Mouse (Mus musculus): ENCODE measurements around the gene Il5.

Gene Il5

DNA sequence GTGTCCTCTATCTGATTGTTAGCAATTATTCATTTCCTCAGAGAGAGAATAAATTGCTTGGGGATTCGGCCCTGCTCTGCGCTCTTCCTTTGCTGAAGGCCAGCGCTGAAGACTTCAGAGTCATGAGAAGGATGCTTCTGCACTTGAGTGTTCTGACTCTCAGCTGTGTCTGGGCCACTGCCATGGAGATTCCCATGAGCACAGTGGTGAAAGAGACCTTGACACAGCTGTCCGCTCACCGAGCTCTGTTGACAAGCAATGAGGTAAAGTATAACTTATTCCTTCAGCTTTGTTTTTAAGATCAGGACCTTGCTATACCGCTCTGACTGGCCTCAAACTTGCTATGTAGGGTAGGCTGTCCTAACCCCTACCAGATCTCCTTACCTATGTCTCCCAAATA is at the start of gene Il5:
Gene Il5, plus strand, starts transcription at position 80 of the 400 bp plus-strand sequence.
- DNase-seq (ENCODE audit: low read depth, low spot score): no peak

DNA sequence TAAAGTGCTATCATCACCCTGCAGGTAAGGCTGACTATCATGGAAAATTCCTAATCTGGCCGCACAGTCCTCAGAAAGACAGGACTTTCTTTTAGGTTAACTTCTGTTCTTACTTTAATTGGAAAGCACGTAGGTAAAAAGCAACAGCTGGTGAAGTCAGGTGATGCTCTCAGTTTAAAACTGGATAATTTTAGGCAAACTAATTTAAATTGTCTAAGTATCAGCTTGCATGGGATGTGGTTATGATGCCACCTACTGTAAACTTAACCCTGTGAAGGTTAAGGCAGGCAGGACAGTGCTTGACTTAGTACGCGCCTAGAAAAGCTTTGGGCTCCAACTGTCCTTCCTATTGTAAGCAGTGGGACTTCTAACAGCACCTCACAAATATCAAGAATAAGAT is 49.2 kb upstream of the Il5 start:
- no peak for DNase-seq (ENCODE audit: low read depth, low spot score)

DNA sequence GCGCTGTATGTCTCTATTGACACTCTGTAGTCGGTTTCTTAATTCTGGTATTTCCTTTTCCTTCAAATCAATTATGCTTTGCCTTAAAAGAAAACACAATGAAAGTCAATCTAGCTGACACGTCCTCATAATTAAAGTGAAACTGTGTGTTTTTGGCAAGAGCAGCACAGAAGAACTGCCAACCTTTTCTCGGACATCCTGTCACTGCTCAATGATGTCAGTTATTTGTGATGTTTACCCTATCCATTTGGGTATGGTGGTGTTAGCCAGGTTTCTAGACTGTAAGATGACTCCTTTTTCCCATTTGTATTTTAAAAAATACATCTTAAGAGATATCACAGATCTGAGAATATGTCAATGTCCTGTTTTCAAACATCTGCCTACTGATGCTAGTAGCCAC is 40.5 kb upstream of the Il5 start:
- DNase-seq (ENCODE audit: low read depth, low spot score): no peak

DNA sequence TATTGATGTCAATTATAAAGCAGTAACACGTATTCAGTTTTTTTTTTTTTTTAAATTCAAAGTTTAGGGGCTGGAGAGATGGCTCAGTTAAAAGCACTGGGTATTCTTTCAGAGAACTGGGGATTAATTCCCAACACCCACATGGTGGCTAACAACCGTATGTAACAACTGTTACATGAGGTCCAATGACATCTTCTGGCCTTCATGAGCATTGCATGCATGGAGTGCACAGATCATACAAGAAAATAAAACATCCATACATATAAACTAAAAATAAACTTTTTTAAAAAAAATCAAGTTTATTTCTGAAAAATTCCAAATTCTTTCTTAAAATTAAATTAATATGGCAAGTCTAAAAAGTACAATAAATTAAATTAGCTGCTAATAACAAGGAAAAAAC is 38.9 kb upstream of the Il5 start:
- peak; percentile 15 for DNase-seq (ENCODE audit: low read depth, low spot score)

DNA sequence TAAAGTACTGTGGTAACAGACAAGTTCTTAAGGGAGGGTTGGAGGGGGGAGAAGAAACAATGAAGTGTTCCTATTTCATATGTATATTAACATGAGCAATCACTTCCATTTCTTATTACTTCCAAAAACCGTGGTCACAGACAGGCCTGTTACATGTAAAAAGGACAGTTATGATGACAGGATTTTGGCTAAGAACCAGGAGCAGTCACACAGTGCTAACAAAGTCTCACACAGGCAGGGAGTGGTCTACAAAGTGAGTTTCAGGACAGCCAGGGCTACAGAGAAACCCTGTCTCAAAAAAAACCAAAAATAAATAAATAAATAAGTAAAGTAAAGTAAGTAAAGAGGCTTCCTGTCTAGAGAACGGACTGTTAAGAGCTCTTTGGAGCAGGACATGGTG is 38.4 kb upstream of the Il5 start:
- peak; percentile 42 for DNase-seq (ENCODE audit: low read depth, low spot score)

DNA sequence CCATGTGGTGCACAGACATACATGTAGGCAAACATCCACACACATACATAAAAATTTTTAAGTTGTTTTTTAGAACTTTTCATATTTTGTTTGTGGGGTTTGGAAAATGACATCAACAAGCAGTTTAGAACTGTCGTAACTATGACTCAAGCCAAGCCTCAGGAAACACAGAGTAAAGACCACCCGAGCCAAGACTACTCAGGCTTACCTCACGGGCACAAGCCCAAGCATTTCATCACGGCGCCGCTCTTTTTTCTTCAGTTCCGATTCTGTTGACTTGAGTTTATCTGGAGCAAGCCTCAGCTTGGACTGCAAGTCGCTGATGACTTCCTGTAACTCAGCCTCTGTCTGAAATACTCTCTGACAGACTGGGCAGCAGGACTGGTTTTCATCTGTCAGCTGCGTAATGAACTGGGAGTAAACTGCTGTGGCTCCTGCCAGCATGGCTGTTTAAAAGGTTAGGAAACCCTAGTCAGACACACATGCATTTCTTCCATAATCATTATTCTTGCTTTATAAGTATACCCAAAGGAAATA is 37.5 kb upstream of the Il5 start:
- DNase-seq (ENCODE audit: low read depth, low spot score): no peak

DNA sequence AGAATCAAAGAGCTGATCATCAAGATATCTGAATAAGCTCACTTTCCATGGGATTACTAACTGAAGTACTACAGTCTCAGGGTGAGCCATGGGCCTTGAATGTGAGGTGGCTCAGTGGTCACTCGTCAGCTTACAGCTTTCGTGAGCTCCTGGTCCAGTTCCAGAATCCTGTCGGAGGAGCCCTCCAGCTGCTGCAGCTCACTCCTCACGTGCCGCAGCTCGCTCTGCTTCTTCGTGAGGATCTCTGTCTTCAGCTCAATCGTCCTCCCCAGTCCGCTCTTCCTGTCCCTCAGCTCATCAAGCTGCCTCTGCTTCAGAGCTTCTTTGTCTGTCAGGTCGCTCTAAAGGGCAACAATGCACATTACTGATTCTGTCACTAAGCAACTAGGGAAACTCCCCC is 28.6 kb upstream of the Il5 start:
- no peak for DNase-seq (ENCODE audit: low read depth, low spot score)

DNA sequence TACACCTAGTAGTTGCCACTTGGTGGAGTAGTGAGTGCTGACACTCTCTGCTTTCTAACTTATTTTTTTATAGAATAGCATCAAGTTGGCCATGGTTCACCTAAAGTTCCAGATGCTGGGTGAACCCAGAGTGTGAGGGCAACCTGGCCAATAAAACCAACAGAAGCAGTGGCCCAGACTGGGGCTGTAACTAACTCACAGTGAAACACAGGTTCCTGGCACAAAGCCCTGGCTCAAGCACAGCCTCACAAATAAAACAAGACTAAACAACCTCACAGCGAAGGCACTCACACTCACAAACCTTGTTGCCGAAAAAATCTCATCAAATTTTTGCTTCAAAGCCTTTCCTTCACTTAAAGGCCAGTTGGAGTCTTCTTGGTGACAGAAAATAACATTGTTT is 22.1 kb upstream of the Il5 start:
- no peak for DNase-seq (ENCODE audit: low read depth, low spot score)

DNA sequence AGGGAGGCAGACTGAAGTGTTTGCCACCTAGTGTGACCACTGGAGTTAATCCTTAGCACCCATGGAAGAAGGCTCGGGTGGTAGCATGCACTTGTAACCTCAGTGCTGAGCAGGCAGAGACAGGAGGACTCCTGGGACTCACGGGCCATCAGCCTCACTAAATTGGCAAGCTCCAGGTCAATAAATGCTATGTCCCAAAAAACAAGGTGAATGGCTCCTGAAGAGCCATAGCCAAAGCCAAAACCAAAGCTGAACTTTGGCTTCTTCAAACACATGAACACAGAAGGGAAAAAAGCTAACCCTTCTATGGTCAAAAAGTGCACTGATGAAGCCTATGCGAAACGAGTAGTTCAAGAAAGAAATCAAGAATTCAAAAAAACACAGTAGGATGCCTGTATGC is 21.2 kb upstream of the Il5 start:
- DNase-seq (ENCODE audit: low read depth, low spot score): no peak

DNA sequence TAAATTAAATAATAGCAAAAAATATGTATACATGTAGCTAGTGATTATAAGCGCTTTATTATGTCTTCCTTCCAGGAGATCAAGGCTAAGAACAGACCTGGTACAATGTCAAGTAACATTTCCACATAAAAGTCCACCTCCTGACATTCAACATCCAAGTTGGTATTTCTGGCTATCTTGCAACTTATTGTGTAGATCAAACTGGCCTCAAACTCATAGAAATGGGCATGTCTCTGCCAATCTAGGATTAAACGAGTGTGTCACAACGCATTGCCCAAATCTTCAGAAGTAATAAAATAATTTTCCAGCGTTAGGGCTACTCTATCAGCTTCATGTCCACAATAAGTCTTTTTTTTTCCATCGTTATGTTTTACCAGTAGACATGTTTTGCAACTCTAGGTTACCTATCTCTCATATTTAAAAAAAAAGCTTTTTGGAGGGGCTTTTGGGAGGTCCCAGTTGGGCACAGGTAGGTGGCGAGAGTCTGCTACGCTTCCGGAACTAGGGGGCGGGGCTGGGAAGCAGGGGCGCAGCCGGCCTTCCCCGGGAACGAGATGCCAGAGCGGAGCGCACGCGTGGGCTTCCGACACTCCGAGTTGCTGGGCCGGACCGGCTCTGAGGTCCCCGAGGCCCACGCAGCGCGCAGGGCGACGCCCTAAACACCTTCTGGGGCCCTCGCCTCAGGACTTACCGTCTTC is 14.2 kb upstream of the Il5 start:
- peak; percentile 63 for DNase-seq (ENCODE audit: low read depth, low spot score)

DNA sequence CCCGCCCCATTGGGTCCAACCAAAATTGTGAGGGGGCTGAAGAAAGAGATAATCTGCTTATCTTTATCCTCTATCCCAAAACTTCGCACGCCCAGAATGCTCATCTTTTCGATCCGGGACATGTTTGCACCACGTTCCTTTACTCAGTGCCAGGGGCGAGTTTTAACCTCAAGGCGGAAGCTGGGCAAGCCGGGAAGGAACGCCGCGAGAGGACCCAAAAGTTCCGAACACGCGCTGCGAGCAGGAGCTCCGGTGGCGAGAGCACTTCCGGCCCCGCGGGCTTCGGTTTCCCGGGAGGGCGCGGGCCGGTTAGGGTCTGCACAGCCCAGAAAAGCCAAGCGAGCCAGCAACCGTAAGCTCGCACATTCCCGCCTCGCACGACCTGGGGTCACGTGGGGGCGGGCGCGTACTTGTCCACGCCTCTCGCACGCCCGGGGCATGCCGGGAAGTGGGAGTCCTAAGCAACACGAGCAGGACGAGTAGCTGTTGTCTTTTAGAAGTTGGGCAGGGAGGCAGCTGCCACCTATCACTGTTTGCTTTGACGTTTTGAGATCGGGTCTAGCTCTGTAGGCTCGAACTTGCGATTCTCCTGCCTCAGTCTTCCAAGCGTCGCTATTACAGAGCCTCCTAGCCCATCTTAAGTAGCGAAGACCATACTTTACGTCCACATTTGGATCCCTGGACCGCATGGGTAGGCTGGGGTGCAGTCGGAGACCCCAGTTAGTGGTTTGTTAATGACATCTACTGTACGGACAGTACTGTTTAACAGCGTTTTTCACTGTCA is 13.5 kb upstream of the Il5 start, which contains the start of gene Rad50:
Gene Rad50, minus strand, starts transcription at position 386 of the 784 bp plus-strand sequence.
- peak; percentile 86 for DNase-seq (ENCODE audit: low read depth, low spot score)

DNA sequence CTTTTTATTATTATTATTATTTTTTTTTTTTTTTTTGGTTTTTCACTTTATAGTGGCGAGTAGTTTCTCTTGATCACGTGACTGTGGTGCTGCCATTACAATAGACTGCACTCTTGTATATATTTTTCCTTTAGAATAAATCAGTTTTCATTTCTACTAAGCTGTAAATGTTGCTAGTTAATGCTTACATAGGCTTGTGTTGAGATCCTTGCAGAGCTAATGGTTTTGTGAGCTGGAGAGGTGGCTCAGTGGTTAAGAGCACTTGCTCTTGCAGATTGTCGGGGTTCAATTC is 12.9 kb upstream of the Il5 start:
- no peak for DNase-seq (ENCODE audit: low read depth, low spot score)

DNA sequence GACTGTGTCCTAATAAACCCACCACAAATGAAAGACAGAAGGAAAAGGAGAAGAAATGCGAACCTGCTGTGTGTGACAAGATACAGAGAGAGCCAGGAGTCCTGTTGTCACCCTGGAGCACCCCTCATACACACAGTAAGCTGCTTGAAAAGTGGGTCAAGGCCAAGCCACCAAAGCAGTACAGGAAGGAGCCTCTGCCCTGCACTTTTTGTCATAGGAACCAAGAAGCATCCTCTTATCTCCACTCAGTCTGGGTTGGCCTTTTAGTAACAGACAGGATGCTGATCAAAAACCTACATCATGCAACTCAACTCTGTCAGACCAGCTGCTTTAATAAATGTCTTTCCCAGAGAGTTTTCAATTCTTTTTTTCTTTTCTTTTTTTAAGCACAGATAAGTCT is 893 bp upstream of the Il5 start:
- DNase-seq (ENCODE audit: low read depth, low spot score): no peak

DNA sequence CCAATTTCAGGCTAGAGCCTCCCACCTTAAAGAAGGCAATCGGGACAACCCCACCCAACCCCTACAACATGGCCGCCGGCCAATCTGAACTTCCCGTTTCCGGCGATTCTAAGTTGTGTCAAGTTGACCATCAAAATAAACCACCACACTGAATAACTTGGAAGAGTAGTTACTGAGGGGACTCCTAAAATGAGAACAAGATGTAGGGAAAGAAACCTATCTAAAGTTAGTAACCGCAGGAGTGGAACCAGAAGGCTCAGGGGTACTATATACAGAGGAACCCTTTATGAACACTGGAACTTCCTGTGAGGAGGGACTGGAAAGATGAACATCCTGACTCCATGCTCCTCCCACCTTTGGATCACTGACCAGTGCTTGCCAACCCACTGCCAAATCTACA is 10.9 kb downstream of the Il5 start:
- no peak for DNase-seq (ENCODE audit: low read depth, low spot score)

DNA sequence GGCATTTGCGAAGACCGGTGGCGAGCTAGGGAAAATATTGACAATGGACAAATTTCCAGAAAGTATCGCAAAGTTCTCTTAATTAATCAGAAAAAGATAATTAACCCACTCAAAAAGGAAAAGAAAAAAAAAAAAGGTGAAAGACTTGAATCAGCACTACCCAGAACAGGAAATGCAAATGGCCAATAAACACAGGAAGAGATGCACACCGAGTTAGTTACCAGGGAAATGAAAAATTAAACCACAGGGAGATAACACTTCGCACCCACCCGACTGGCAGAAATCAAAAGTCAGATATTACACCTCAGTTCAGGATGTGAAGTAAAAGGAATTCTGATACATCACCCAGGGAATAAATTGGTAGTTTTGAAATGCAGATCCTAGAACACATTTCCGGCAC is 11.7 kb downstream of the Il5 start:
- no peak for DNase-seq (ENCODE audit: low read depth, low spot score)

DNA sequence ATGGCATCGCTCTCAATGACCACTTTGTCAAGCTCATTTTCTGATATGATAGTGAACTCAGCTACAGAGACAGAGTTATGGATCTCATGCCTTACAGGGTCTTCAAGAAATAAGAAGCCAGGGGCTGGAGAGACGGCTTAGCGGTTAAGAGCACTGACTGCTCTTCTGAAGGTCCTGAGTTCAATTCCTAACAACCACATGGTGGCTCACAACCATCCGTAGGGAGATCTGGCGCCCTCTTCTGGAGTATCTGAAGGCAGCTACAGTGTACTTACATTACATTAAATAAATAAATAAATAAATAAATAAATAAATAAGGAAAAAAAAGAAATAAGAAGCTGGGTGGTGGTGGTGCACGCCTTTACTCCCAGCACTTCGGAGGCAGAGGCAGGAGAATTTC is 13.2 kb downstream of the Il5 start:
- DNase-seq (ENCODE audit: low read depth, low spot score): peak; percentile 40

DNA sequence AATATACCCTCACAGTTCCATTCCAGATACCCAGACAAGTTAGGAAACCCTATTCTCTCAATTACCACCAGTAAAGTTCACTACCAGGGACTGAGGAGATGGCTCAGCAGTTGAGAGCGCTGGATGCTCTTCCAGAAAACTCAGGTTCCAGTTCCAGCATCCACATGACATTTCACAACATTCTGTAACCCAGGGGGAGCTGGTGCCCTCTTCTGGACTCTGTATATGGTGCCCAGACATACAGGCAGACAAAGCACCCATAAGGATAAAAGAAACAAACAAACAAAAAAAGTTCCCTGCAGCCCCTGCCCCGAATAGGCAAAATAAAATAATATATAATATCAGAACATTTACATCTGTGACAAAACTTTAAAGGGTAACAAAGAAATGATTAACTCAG is 13.8 kb downstream of the Il5 start:
- DNase-seq (ENCODE audit: low read depth, low spot score): peak; percentile 18

DNA sequence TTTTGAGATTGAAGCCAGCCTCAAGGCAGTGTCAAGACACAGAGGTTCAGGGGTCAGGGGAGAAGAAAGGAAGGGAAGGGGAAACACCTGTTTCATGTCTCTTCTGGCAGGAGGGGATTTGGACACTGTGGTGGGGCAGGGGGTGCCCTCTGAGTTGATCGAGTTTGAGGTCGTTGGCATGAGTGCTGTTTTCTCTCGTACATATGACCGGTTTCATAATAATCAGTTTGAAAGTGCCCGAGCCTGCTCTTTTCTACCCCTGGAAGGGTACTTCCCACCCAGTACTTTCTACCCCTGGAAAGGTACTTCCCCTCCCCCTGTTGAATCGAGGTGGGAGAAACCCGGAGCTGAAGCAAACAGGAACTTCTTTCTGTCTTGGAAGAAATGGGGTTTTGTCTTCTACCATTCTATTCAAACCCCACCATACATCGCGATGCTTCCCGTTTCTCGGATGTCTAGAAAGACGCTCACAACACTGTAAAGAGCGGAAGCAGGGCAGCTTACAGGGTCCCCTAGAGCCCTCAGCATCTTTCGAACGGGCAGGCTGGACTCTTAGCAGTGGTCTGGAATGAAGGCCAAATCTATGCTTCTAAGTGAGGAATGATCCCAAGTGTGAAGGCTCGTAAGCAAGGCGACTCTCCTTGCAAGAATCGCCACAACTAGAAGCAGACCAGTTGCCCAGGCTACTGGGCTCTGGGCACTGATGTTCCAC is 14.5 kb downstream of the Il5 start:
- DNase-seq (ENCODE audit: low read depth, low spot score): no peak

DNA sequence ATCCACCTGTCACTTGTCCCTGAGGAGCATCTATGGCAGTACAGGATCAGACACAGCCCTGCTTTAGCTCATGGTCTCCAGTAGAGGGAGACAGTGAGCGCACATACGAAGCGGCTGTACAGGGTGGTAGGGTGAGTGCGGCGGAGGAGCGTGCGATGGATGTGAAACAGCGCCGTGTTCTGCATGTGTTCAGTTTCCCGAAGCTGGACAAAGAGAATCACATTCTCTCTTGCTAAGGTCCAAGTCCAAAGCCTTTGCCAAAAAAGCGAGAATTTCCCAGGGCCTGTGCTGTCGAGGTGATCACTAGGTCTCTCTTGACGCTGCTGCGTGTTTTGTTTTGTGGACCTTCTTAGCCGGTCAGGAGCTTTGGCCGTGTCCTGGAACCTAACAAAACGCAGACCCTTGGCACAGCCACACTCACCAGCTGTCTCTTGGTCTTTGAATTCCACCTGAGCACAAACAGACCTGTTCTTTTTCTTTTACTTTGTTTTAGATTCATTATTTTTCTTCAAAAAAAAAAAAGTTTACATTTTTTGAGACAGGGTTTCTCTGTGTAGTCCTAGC is 15.2 kb downstream of the Il5 start:
- DNase-seq (ENCODE audit: low read depth, low spot score): peak; percentile 63

DNA sequence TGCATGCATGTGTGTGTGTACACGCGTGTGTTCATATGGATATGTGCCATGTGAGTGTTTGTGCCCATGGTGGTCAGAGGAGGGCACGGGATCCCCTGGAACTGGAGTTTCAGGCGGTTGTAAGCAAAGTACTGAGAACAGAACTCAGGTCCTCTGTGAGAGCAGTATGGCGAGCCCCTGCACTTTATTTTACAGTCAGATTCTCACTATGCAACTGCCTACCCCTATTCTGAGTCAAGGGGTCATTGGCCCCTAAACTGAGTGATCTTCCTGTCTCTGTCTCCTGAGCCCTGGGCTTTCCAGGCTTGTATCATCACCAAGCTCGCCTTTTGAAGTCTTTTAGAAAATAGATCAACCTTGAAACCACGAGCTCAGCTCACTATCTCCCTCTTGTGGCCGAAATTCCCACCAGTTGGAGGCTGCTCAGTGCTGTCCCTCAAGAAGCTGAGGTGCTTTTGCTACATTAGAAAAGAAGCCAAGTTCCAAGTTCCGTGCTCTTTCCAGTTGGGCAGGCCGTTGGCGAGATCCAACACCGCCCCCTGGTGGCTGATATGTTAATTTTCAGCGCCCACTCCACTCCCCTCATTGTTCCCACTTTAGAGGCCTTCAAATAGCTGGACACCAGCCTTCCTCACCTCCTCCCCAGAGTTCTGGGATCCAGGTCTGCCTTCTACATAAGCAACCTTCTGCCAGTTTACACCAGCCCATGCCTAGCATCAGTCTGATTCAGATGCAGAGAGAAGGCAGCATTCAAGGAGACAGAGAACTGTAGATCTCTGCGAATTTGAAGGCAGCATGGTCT is 16.4 kb downstream of the Il5 start:
- DNase-seq (ENCODE audit: low read depth, low spot score): peak; percentile 93

DNA sequence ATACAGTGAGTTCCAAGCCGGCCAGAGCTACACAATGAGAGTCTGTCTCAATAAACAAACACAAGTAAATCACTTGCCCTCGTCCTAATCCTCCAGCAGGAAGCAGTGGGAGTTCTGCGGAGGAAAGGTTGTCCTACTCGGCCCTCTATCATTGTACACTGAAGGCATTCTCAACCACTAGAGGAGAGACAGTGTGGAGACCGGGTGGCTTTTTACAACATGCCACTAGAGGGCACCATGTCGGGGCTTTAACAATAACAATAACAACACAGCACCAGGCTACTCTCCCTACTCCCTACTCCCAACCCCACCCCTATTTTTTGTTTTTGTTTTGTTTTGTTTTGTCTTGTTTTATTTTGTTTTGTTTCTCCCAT is 17.0 kb downstream of the Il5 start:
- peak; percentile 87 for DNase-seq (ENCODE audit: low read depth, low spot score)
